Mouse (Mus musculus) left cerebral cortex, postnatal 10 days (tissue): ENCODE results near the gene Cacfd1. TPM values are rescaled to one million over a fixed set of nuclear protein-coding genes. Genes with fewer than 3 reads are reported as not detected.

ENCODE experiments used
- DNase-seq, 2 experiments: peaks; one replicate each; pipeline ENCODE4 v3.0.0; 2021 to 2022; ENCODE audit warnings: low spot score in 2 of 2, mixed read lengths in 1 of 2; ENCODE audit errors: extremely low spot score in 1 of 2
- intact Hi-C: fragments of 180-260 bp; cut with DNase I; formaldehyde crosslinking; loops from one replicate; pipeline ENCODE4 v1.15.1; 2025
- total RNA-seq, 2 experiments: library from RNA; stranded (reverse); gene quantifications; 2 replicates each; pipeline ENCODE4 v1.2.3; 2021

Gene Cacfd1
- total RNA-seq = 10 to 100 TPM; 58.1 to 67.4 TPM

DNA sequence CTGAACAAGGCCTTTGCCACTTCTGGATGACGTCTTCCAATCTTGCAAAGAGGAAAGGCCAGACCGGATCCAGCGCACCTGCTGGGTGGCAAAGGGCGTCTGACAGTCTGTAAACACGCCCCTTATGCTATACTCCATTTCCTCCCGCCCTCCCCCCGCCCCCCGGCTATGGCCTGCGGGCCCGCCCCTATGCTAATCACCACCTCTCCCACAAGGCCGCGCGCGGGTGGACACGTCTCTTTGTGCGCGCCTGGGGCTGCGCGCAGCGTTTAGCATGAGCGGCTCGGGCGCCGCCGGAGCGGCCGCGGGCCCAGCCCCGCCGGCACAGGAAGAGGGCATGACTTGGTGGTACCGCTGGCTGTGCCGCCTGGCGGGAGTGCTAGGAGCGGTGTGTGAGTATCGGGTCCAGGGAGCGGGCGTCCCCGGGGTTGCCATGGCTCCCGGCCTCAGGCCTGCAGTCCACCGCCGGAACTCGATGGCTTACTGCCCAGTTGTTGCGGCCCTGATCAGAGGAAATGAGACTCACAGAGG lies at the start of gene Cacfd1:
Gene Cacfd1 (plus strand): TSS at position 213 of the 531 bp plus-strand sequence.
- peak; percentile 73 to 95 for DNase-seq
- intact Hi-C loops = loop anchor here (5.0 kb wide), 1 partner anchor 77 kb away; the partner anchor contains the start of genes Stkld1 and Surf4

DNA sequence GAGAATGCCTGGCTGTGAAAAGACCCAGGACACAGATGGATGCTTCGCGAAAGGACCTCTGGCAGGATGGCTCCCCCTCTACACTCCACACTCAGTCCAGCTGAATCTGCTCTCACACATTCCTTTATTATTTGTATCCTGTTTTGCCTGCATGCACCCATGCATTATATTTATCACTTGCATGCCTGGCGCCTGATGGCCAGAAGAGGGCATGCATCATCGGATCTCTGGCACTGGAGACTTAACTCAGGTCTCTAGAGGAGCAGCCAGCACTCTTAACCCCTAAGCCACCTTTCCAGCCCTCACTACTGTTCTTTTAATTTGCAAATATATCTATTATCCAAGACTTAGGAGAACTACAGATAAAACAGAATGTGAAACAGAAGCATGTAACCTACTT lies 49.0 kb upstream of the Cacfd1 start:
- intact Hi-C loops = no loop called here
- DNase-seq = no peak

GRCm38 (mm10) chr2:26963923-26964723 lies 45.6 kb upstream of the Cacfd1 start, which contains the start of gene Rexo4:
TSS of gene Rexo4 (minus strand) at chr2:26964386.
- intact Hi-C loops = no loop called here

GRCm38 (mm10) chr2:26964724-26965370 lies 44.9 kb upstream of the Cacfd1 start:
- DNase-seq = no peak

More at GRCm38 (mm10) chr2:26963923-26964723, 45.6 kb upstream of the Cacfd1 start, which contains the start of gene Rexo4:
- peak; percentile 94 to 95 for DNase-seq

DNA sequence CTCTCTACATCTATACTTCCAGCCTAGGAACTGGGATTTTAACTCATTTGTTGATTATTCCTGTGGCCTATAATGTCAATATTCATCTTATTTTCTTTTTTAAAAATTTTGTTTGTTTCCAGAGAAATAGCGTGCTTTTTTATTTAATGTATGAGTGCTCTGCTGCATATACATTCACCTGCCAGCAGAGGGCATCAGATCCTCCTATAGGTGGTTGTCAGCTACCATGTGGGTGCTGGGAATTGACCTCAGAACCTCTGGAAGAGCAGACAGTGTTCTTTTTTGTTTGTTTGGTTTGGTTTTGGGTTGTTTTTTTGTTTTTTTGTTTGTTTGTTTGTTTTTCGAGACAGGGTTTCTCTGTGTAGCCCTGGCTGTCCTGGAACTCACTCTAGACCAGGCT lies 42.5 kb upstream of the Cacfd1 start:
- no peak for DNase-seq
- intact Hi-C loops = no loop called here

More at GRCm38 (mm10) chr2:26964724-26965370, 44.9 kb upstream of the Cacfd1 start:
- intact Hi-C loops = no loop called here

- intact Hi-C loops = no loop called here
- no peak for DNase-seq
Observed at GRCm38 (mm10) chr2:26973116-26973515, 36.6 kb upstream of the Cacfd1 start, which contains the start of gene Adamts13. TSS of gene Adamts13 (plus strand) at chr2:26973416.

DNA sequence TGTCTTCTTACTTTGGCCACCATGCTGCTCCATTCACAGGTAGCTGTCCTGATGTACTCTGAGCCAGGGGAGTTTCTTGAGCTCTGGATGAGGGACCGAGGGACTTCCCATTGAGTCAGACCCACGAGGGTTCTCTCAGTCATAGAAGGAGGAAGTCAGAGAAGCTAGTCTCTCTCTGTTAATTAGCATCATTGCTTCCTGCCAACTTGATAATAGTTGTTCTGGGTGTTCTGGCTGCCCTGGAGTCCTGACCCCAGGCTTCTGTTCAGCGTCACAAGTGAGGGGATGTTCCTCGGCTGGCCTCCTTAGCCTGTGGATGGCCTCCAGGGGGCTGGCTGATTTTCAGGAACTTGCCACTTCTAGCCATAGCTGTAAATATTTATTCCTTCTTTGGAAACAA lies 35.8 kb upstream of the Cacfd1 start:
- intact Hi-C loops = no loop called here

GRCm38 (mm10) chr2:26980361-26980760 lies 29.4 kb upstream of the Cacfd1 start:
- no peak for DNase-seq
- intact Hi-C loops = no loop called here

More for the DNA sequence above, 35.8 kb upstream of the Cacfd1 start:
- no peak for DNase-seq

GRCm38 (mm10) chr2:26984179-26984578 lies 25.5 kb upstream of the Cacfd1 start:
- intact Hi-C loops = no loop called here
- no peak for DNase-seq

GRCm38 (mm10) chr2:26984640-26985039 lies 25.1 kb upstream of the Cacfd1 start:
- intact Hi-C loops = no loop called here
- no peak for DNase-seq

- intact Hi-C loops = no loop called here
- DNase-seq = no peak
Observed at GRCm38 (mm10) chr2:26993936-26994335, 15.8 kb upstream of the Cacfd1 start.

- no peak for DNase-seq
- intact Hi-C loops = no loop called here
Observed at GRCm38 (mm10) chr2:26997498-26997897, 12.2 kb upstream of the Cacfd1 start.

GRCm38 (mm10) chr2:26997993-26998392 lies 11.7 kb upstream of the Cacfd1 start:
- intact Hi-C loops = no loop called here
- no peak for DNase-seq

DNA sequence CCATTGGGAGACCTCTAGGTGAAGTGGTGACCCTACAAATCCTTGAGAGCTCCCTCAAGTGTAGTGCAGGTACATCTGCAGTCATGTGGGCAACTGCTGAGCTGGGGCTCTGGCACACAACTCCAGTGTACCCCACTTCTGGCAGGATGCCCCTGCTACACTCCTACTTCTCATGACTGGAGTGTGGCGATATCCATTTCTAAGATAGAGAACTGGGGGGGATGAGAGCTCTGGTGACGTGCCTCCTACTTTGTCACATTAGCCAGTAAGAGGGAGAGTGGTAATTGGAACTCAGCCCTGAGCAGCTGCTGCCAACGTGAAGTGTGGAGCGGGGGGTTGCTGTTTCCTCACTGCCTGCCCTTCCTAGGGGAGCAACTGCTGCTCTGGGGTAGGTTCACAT lies 3.5 kb upstream of the Cacfd1 start:
- intact Hi-C loops = loop anchor here (5.0 kb wide), 1 partner anchor 74 kb away; the partner anchor contains the start of genes Stkld1 and Surf4
- DNase-seq = no peak

- intact Hi-C loops = loop anchor here (5.0 kb wide), 1 partner anchor 75 kb away; the partner anchor contains the start of genes Stkld1 and Surf4
Observed at GRCm38 (mm10) chr2:27007701-27008100, 2.0 kb upstream of the Cacfd1 start.

DNA sequence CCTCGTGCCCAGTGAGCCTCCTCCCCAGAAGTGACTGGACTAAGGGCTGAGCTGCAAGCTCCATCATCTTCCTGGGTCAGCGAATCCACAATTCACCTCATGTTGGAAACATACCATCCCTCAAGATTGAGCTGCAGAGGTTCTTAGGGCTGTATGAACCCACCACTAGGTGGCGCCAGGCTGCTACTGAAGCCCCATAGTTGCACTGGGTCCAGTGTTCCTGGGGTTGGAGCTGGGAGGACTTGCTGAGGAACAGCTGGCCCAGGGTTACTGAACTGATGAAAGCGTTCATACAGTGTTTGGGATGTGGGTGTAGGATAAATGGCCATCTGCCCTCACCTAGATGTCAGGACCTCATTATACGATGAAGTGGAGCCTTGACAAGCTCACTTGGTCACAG lies 8.1 kb downstream of the Cacfd1 start:
- peak; percentile 60 to 82 for DNase-seq
- intact Hi-C loops = no loop called here

More at GRCm38 (mm10) chr2:27007701-27008100, 2.0 kb upstream of the Cacfd1 start:
- no peak for DNase-seq

GRCm38 (mm10) chr2:27019530-27019929 lies 9.8 kb downstream of the Cacfd1 start:
- intact Hi-C loops = no loop called here
- no peak for DNase-seq

GRCm38 (mm10) chr2:27021103-27021502 lies 11.4 kb downstream of the Cacfd1 start:
- DNase-seq = no peak
- intact Hi-C loops = loop anchor here (5.0 kb wide), 1 partner anchor 99 kb away; no protein-coding TSS in a partner anchor

GRCm38 (mm10) chr2:27022612-27023011 lies 12.9 kb downstream of the Cacfd1 start:
- DNase-seq = no peak
- intact Hi-C loops = loop anchor here (5.0 kb wide), 1 partner anchor 100 kb away; no protein-coding TSS in a partner anchor
